Mouse (Mus musculus) CH12.LX (cell line): Measurements from ENCODE around the gene Gm12184. TPM values are rescaled to one million over a fixed set of nuclear protein-coding genes. Genes with fewer than 3 reads are reported as not detected.

Experiments used
- DNase-seq: peaks from one replicate; pipeline ENCODE4 v3.0.0-alpha.2; 2013; ENCODE audit errors: extremely low read depth
- H3K27ac ChIP-seq: 2 replicates; pipeline ENCODE4 v1.5.1; 2012; ENCODE audit warnings: low read depth, mild to moderate bottlenecking, control low read depth, moderate library complexity; ENCODE audit not compliant: insufficient read depth
- H3K27me3 ChIP-seq: replicated peaks from 2 replicates; pipeline ENCODE3; 2012; ENCODE audit warnings: inconsistent platforms
- H3K36me3 ChIP-seq, 2 experiments: replicated peaks in 1 of 2; 2 replicates each; pipeline versions ENCODE3 to v1.6.1; 2012; ENCODE audit warnings: inconsistent platforms in 1 of 2, low read length in 1 of 2, mild to moderate bottlenecking in 1 of 2, mixed read lengths in 1 of 2, moderate library complexity in 1 of 2; ENCODE audit not compliant: control insufficient read depth in 1 of 2, insufficient read depth in 1 of 2
- H3K4me1 ChIP-seq, 2 experiments: 2 replicates each; pipeline ENCODE4 v1.6.1; 2012; ENCODE audit warnings: inconsistent platforms in 1 of 2, moderate library complexity in 1 of 2; ENCODE audit not compliant: insufficient read depth in 2 of 2, control insufficient read depth in 1 of 2
- H3K4me2 ChIP-seq: 2 replicates; pipeline ENCODE4 v1.6.1; 2012; ENCODE audit warnings: low read depth, mild to moderate bottlenecking, control low read depth; ENCODE audit not compliant: poor library complexity, insufficient read depth, severe bottlenecking
- H3K4me3 ChIP-seq, 3 experiments: fragments of 150-350 bp in 1 of 3; sonication (generic) in 1 of 3; replicated peaks in 1 of 3; 2 replicates each; pipeline versions ENCODE3 to v1.5.1; 2011 to 2012; ENCODE audit warnings: low read depth in 2 of 3, low read length in 2 of 3, mild to moderate bottlenecking in 2 of 3, moderate library complexity in 2 of 3, control low read depth in 1 of 3, improper control_type of control experiment in 1 of 3, inconsistent platforms in 1 of 3, mixed read lengths in 1 of 3; ENCODE audit not compliant: poor library complexity in 1 of 3
- H3K79me2 ChIP-seq: replicated peaks from 2 replicates; pipeline ENCODE4 v1.6.1; 2012; ENCODE audit warnings: mild to moderate bottlenecking, moderate library complexity; ENCODE audit not compliant: control insufficient read depth, poor library complexity, insufficient read depth, severe bottlenecking; ENCODE audit errors: extremely low read depth
- H3K9ac ChIP-seq: 2 replicates; pipeline ENCODE4 v1.6.1; 2012; ENCODE audit warnings: low read depth, mild to moderate bottlenecking, control low read depth, moderate library complexity; ENCODE audit not compliant: insufficient read depth
- H3K9me3 ChIP-seq: replicated peaks from 2 replicates; pipeline ENCODE3; 2012; ENCODE audit warnings: low read length, inconsistent platforms, mixed read lengths
- BHLHE40 ChIP-seq: IDR thresholded peaks from 2 replicates; pipeline ENCODE4 v1.6.1; 2011; ENCODE audit warnings: mild to moderate bottlenecking, low read depth, low read length, improper control_type of control experiment
- CHD1 ChIP-seq: IDR thresholded peaks from 2 replicates; pipeline ENCODE4 v1.6.1; 2012; ENCODE audit warnings: low read depth, low read length, improper control_type of control experiment, inconsistent platforms
- CHD2 ChIP-seq: IDR thresholded peaks from 2 replicates; pipeline ENCODE4 v1.6.1; 2011; ENCODE audit warnings: low read length, improper control_type of control experiment
- CTCF ChIP-seq, 2 experiments: IDR thresholded peaks in 1 of 2; conservative IDR thresholded peaks in 1 of 2; 2 replicates each; pipeline ENCODE4 v1.5.1; 2011 to 2012; ENCODE audit warnings: low read depth in 2 of 2, low read length in 2 of 2, improper control_type of control experiment in 1 of 2, inconsistent platforms in 1 of 2, mild to moderate bottlenecking in 1 of 2, moderate library complexity in 1 of 2
- E2F4 ChIP-seq: IDR thresholded peaks from 2 replicates; pipeline ENCODE4 v1.6.1; 2011; ENCODE audit warnings: low read depth, low read length, improper control_type of control experiment; ENCODE audit not compliant: insufficient replicate concordance
- ELF1 ChIP-seq: IDR thresholded peaks from 2 replicates; pipeline ENCODE4 v1.6.1; 2014; ENCODE audit warnings: low read depth, mild to moderate bottlenecking, inconsistent platforms, low read length, improper control_type of control experiment
- EP300 ChIP-seq: IDR thresholded peaks from 2 replicates; pipeline ENCODE4 v1.6.1; 2011; ENCODE audit warnings: low read length, improper control_type of control experiment
- ETS1 ChIP-seq: conservative IDR thresholded peaks from 2 replicates; pipeline ENCODE4 v1.6.1; 2012; ENCODE audit warnings: low read depth, mild to moderate bottlenecking, inconsistent platforms, low read length, improper control_type of control experiment, moderate library complexity
- HCFC1 ChIP-seq: IDR thresholded peaks from 2 replicates; pipeline ENCODE4 v1.6.1; 2012; ENCODE audit warnings: low read depth, mild to moderate bottlenecking, inconsistent platforms, low read length, improper control_type of control experiment
- IRF4 ChIP-seq: IDR thresholded peaks from 2 replicates; pipeline ENCODE4 v1.6.1; 2014; ENCODE audit warnings: low read depth, mild to moderate bottlenecking, inconsistent platforms, low read length, improper control_type of control experiment
- JUND ChIP-seq: conservative IDR thresholded peaks from 2 replicates; pipeline ENCODE4 v1.6.1; 2011; ENCODE audit warnings: low read depth, low read length, improper control_type of control experiment
- KAT2A ChIP-seq: IDR thresholded peaks from 2 replicates; pipeline ENCODE4 v1.6.1; 2012; ENCODE audit warnings: low read length, improper control_type of control experiment, inconsistent platforms; ENCODE audit not compliant: insufficient replicate concordance
- MAFK ChIP-seq: IDR thresholded peaks from 2 replicates; pipeline ENCODE4 v1.6.1; 2011; ENCODE audit warnings: low read length, improper control_type of control experiment; ENCODE audit not compliant: insufficient replicate concordance
- MAX ChIP-seq: IDR thresholded peaks from 2 replicates; pipeline ENCODE4 v1.6.1; 2011; ENCODE audit warnings: low read length, improper control_type of control experiment
- MEF2A ChIP-seq: IDR thresholded peaks from 2 replicates; pipeline ENCODE4 v1.6.1; 2014; ENCODE audit warnings: low read depth, mild to moderate bottlenecking, inconsistent platforms, low read length, improper control_type of control experiment, borderline replicate concordance
- MXI1 ChIP-seq: IDR thresholded peaks from 2 replicates; pipeline ENCODE4 v1.6.1; 2011; ENCODE audit warnings: mild to moderate bottlenecking, low read depth, low read length, improper control_type of control experiment
- MYC ChIP-seq: IDR thresholded peaks from 2 replicates; pipeline ENCODE4 v1.6.1; 2011; ENCODE audit warnings: low read depth, mild to moderate bottlenecking, improper control_type of control experiment, low read length
- NELFE ChIP-seq: IDR thresholded peaks from 2 replicates; pipeline ENCODE4 v1.6.1; 2011; ENCODE audit warnings: low read depth, low read length, improper control_type of control experiment
- NRF1 ChIP-seq: IDR thresholded peaks from 2 replicates; pipeline ENCODE4 v1.6.1; 2014; ENCODE audit warnings: low read depth, mild to moderate bottlenecking, inconsistent platforms, low read length, improper control_type of control experiment, moderate library complexity
- PAX5 ChIP-seq: IDR thresholded peaks from 2 replicates; pipeline ENCODE4 v1.6.1; 2012; ENCODE audit warnings: low read length, inconsistent platforms, mixed read lengths
- POLR2A ChIP-seq: IDR thresholded peaks from 2 replicates; pipeline ENCODE4 v1.6.1; 2011; ENCODE audit warnings: low read depth, mild to moderate bottlenecking, improper control_type of control experiment, low read length
- SIN3A ChIP-seq: IDR thresholded peaks from 2 replicates; pipeline ENCODE4 v1.6.1; 2012; ENCODE audit warnings: low read length, improper control_type of control experiment, inconsistent platforms
- SMC3 ChIP-seq: IDR thresholded peaks from 2 replicates; pipeline ENCODE4 v1.6.1; 2011; ENCODE audit warnings: low read depth, low read length, improper control_type of control experiment
- TBP ChIP-seq: conservative IDR thresholded peaks from 2 replicates; pipeline ENCODE4 v1.6.1; 2011; ENCODE audit warnings: low read depth, low read length, improper control_type of control experiment
- TCF12 ChIP-seq: IDR thresholded peaks from 2 replicates; pipeline ENCODE4 v1.6.1; 2014; ENCODE audit warnings: low read depth, mild to moderate bottlenecking, inconsistent platforms, low read length, improper control_type of control experiment
- ZC3H11A ChIP-seq: IDR thresholded peaks from 2 replicates; pipeline ENCODE4 v1.6.1; 2012; ENCODE audit warnings: low read depth, mild to moderate bottlenecking, inconsistent platforms, low read length, improper control_type of control experiment
- ZMIZ1 ChIP-seq: IDR thresholded peaks from 2 replicates; pipeline ENCODE4 v1.6.1; 2012; ENCODE audit warnings: low read depth, mild to moderate bottlenecking, inconsistent platforms, low read length, improper control_type of control experiment
- ZNF384 ChIP-seq: IDR thresholded peaks from 2 replicates; pipeline ENCODE4 v1.6.1; 2012; ENCODE audit warnings: low read depth, low read length, improper control_type of control experiment, inconsistent platforms
- dilution Hi-C: fragments of 300-500 bp; cut with MboI; formaldehyde crosslinking; loops from 2 replicates; pipeline ENCODE4 v1.14.3; 2020; ENCODE audit warnings: low sequenced_read_pairs; ENCODE audit not compliant: extremely low pct_unique_long_range_greater_than_20kb, extremely low pct_ligation_motif_present
- in situ Hi-C: fragments of 300-500 bp; cut with MboI; formaldehyde crosslinking; loops from 3 replicates; pipeline ENCODE4 v1.14.3; 2019; ENCODE audit warnings: low sequenced_read_pairs, low pct_ligation_motif_present, low pct_unique_long_range_greater_than_20kb, mixed read lengths
- polyA plus RNA-seq: library from polyadenylated mRNA; unstranded; fragments of >175 nt; gene quantifications from 2 replicates; pipeline ENCODE4 v1.2.1, GENCODE M21; 2012; ENCODE audit warnings: low read depth; ENCODE audit not compliant: insufficient read length
- total RNA-seq, 2 experiments: library from RNA; depleted of rRNA; stranded (reverse); fragments of 300-350 nt in 1 of 2; fragments of >200 nt in 1 of 2; gene quantifications; 2 replicates each; pipeline ENCODE4 v1.2.3; 2012 to 2014

Gene Gm12184
- total and polyA plus RNA-seq, 3 experiments = 5.6 to 51.6 (median 7.1) TPM

DNA sequence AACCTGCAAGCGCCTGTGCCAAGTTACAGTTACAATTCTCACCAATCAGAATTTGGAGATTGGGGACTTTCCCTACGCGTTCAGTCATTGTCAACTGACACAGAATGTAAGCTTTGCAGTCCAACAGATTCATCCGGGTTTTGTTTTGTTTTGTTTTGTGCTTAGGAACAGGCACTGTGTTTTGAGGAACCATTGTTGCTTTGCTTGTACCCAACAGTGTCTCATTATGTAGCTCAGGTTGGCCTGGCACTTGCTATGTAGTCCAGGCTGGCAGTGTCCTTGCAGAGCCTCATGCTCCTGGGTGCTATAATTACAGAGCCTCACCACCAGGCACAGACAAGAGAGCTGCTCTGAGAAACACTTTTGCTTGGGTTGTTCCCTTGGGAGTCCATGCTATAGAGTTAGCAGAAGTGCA is 15.9 kb upstream of the Gm12184 start (continued):
- TF ChIP-seq CTCF (conservative IDR thresholded peaks at IDR 0.05 in 1 of 2, IDR thresholded peaks at IDR 0.05 in 1 of 2; ENCODE audit: low read depth in 2 of 2, low read length in 2 of 2) (no peak), CHD1 (no peak), SIN3A (0 out of 2 replicates have a peak, but pooled peaks have one; percentile 10), MAX (no peak), BHLHE40 (no peak), PAX5 (no peak), ZMIZ1 (no peak), ETS1 (no peak), JUND (no peak), TCF12 (peak; percentile 52; the same call in 1 of the 2 replicates), EP300 (peak; percentile 37; the same call in 1 of the 2 replicates), KAT2A (no peak), NRF1 (no peak), POLR2A (no peak), ELF1 (no peak), MYC (0 out of 2 replicates have a peak, but pooled peaks have one; percentile 48), MXI1 (no peak)

GRCm38 (mm10) chr11:48841213-48841612 is 14.8 kb upstream of the Gm12184 start:
- 0 out of 2 replicates have a peak overlapping the region, but pooled peaks have one; percentile 34 for H3K9ac ChIP-seq
- peak overlapping the region; percentile 79 for H3K27ac ChIP-seq
- in situ Hi-C loops (no loop called here), dilution Hi-C loops (no loop called here)
- H3K36me3 ChIP-seq = peaks cover 3 to 13% of the 10 kb centered on the region in 2 experiments
- peak overlapping the region; percentile 62; the same call in 1 of the 2 replicates for H3K4me2 ChIP-seq
- no peaks in the 10 kb centered on the region for H3K79me2 ChIP-seq
- H3K4me3 ChIP-seq = no peak overlapping the region
- no peak for DNase-seq
- H3K9me3 ChIP-seq = no peaks in the 10 kb centered on the region
- TF ChIP-seq IRF4 (peak; percentile 28; the same call in 1 of the 2 replicates), TBP (no peak), NELFE (no peak), KAT2A (no peak), ZNF384 (peak; percentile 75), ZC3H11A (no peak), MEF2A (0 out of 2 replicates have a peak, but pooled peaks have one; percentile 29), CHD2 (no peak), SMC3 (no peak), E2F4 (no peak), MXI1 (no peak), BHLHE40 (no peak), EP300 (no peak), MAX (no peak), HCFC1 (no peak), CHD1 (no peak), MYC (no peak), MAFK (no peak)
- H3K4me1 ChIP-seq = peaks cover 31 to 90% of the 10 kb centered on the region in 2 experiments
- peaks cover 5% of the 10 kb centered on the region for H3K27me3 ChIP-seq
